Mouse (Mus musculus) monocyte, adult 5-6 weeks (primary cell): ENCODE results near the gene Brd4. TPM values are rescaled to one million over a fixed set of nuclear protein-coding genes. Genes with fewer than 3 reads are reported as not detected.

Source experiments
- total RNA-seq: library from RNA; stranded (forward); fragments of 200-1000, 200-491, 200-594 nt; gene quantifications from 3 replicates; pipeline ENCODE4 v1.2.3, GENCODE M21; 2017

Brd4 gene
- total RNA-seq, 1 experiment from 2014 or later: 47.1 TPM

Other genes starting within 250 kb of the Brd4 start
- gene Rrp1b, start 248.6 kb downstream of the Brd4 start, total RNA-seq: 45.7 to 57.2 TPM (median 48.0 TPM) in 3 replicates
- gene Hsf2bp, start 248.4 kb downstream of the Brd4 start, total RNA-seq: not detected in 3 replicates
- gene Notch3, start 117.9 kb downstream of the Brd4 start, total RNA-seq: not detected in 3 replicates
- 0.68 TPM in 1 of 3 replicates, not detected in the others for gene Ephx3, start 95.2 kb downstream of the Brd4 start, total RNA-seq
- 203 to 241 TPM (median 213 TPM) in 3 replicates for gene Akap8, start 36.5 kb upstream of the Brd4 start, total RNA-seq
- gene Akap8l, start 65.9 kb upstream of the Brd4 start, total RNA-seq: 111 to 195 TPM (median 157 TPM) in 3 replicates
- gene Wiz, start 104.7 kb upstream of the Brd4 start, total RNA-seq: 3.1 to 11.8 TPM (median 6.5 TPM) in 3 replicates
- 48.3 to 120 TPM (median 73.9 TPM) in 3 replicates for gene Rasal3, start 118.9 kb upstream of the Brd4 start, total RNA-seq
- gene Pglyrp2, start 139.4 kb upstream of the Brd4 start, total RNA-seq: 7.1 to 34.0 TPM (median 12.8 TPM) in 3 replicates
- gene Cyp4f39, start 168.0 kb upstream of the Brd4 start, total RNA-seq: not detected in 3 replicates
- 0.11 to 1.2 TPM (median 1.1 TPM) in 3 replicates for gene Cyp4f17, start 221.3 kb upstream of the Brd4 start, total RNA-seq